Mouse (Mus musculus) spleen, adult 2 months (tissue): ENCODE data around the gene Ntsr2. TPM values are rescaled to one million over a fixed set of nuclear protein-coding genes. Genes with fewer than 3 reads are reported as not detected.

Experiments used
- DNase-seq, 2 experiments: peaks; one replicate each; pipeline versions ENCODE4 v3.0.0 to v3.0.0-alpha.2; 2012 to 2021; ENCODE audit warnings: low spot score in 2 of 2, low read depth in 1 of 2
- H3K27ac ChIP-seq: fragments of 200-500 bp; 2 replicates; pipeline ENCODE4 v1.5.1; 2012; ENCODE audit warnings: low read length, inconsistent platforms; ENCODE audit not compliant: insufficient read depth
- H3K27me3 ChIP-seq: fragments of 200-500 bp; 2 replicates; pipeline ENCODE4 v1.6.1; 2012; ENCODE audit warnings: mild to moderate bottlenecking, moderate library complexity, low read length, inconsistent platforms; ENCODE audit not compliant: control insufficient read depth, insufficient read depth
- H3K36me3 ChIP-seq: fragments of 200-500 bp; 2 replicates; pipeline ENCODE4 v1.6.1; 2012; ENCODE audit warnings: mild to moderate bottlenecking, low read length, inconsistent platforms; ENCODE audit not compliant: control insufficient read depth, insufficient read depth
- H3K4me1 ChIP-seq: fragments of 200-500 bp; 2 replicates; pipeline ENCODE4 v1.6.1; 2011; ENCODE audit warnings: inconsistent platforms; ENCODE audit not compliant: control insufficient read depth, insufficient read depth, insufficient read length
- H3K4me3 ChIP-seq: fragments of 200-500 bp; 2 replicates; pipeline ENCODE4 v1.5.1; 2011; ENCODE audit warnings: mild to moderate bottlenecking, inconsistent platforms; ENCODE audit not compliant: insufficient read depth, insufficient read length; ENCODE audit errors: extremely low read depth
- CTCF ChIP-seq: fragments of 200-500 bp; IDR thresholded peaks from 2 replicates; pipeline ENCODE4 v1.5.1; 2011; ENCODE audit warnings: mild to moderate bottlenecking, inconsistent platforms; ENCODE audit not compliant: insufficient read depth, insufficient read length, insufficient replicate concordance; ENCODE audit errors: extremely low read depth
- POLR2A ChIP-seq: fragments of 200-500 bp; IDR thresholded peaks from 2 replicates; pipeline ENCODE4 v1.6.1; 2011; ENCODE audit warnings: low read depth, low read length, inconsistent platforms
- WGBS: fragments of 180-500 bp; shearing (Covaris S2); methylation state at CpG from one replicate; pipeline ENCODE4 v1.1.7; 2018; 5-methylcytosine and 5-hydroxymethylcytosine counted together
- polyA plus RNA-seq: library from polyadenylated mRNA; depleted of rRNA; stranded (reverse); fragments of >200 nt; gene quantifications from 2 replicates; pipeline ENCODE4 v1.2.3, GENCODE M21; 2012; rRNA removed

The Ntsr2 gene
- polyA plus RNA-seq = 0.08 and 0.11 TPM in 2 replicates

DNA sequence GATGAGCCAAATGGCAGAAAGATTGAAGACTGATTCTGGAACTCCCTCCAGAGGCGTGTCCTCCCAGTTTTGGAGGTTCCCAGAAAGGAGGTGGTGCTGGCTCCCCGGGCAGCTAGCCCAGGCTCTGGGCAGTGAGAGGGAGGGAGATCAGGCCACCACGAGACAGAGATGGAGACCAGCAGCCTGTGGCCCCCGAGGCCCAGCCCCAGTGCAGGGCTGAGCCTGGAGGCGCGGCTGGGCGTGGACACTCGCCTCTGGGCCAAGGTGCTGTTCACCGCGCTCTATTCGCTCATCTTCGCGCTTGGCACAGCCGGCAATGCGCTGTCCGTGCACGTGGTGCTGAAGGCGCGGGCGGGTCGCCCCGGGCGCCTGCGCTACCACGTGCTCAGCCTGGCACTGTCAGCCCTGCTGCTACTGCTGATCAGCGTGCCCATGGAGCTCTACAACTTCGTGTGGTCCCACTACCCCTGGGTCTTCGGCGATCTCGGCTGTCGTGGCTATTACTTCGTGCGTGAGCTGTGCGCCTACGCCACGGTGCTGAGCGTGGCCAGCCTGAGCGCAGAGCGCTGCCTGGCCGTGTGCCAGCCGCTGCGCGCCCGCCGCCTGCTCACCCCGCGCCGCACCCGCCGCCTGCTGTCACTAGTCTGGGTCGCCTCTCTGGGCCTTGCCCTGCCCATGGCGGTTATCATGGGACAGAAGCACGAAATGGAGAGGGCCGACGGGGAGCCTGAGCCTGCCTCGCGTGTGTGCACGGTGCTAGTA, at the start of gene Ntsr2:
Gene Ntsr2 (plus strand): TSS at position 51 of the 762 bp plus-strand sequence.
- Histone ChIP-seq H3K4me3 (no peak within 1 kb of the TSS), H3K4me1 (no peaks in the 10 kb centered on the region), H3K27me3 (no peaks in the 10 kb centered on the region), H3K36me3 (no peaks in the 10 kb centered on the region), H3K27ac (no peak within 1 kb of the TSS)
- no peak for TF ChIP-seq CTCF
- no peak for TF ChIP-seq POLR2A
- peak in 1 of 2 experiments; percentile 13 for DNase-seq
- 13% methylated on average over 58 of the region's 58 CpGs for WGBS

GRCm38 (mm10) chr12:16605624-16606023, 47.6 kb upstream of the Ntsr2 start:
- TF ChIP-seq POLR2A = no peak
- no peak for TF ChIP-seq CTCF
- no peak overlapping the region for H3K27ac ChIP-seq
- H3K27me3 ChIP-seq = no peaks in the 10 kb centered on the region
- H3K4me1 ChIP-seq = no peaks in the 10 kb centered on the region
- H3K4me3 ChIP-seq = no peak overlapping the region
- H3K36me3 ChIP-seq = no peaks in the 10 kb centered on the region
- 72% methylated on average over 5 of the region's 5 CpGs for WGBS
- no peak for DNase-seq

GRCm38 (mm10) chr12:16610936-16611335, 42.2 kb upstream of the Ntsr2 start, which contains the start of gene Lpin1:
Gene Lpin1, minus strand, starts transcription at chr12:16610966.
- WGBS = 44% methylated on average over 2 of the region's 2 CpGs
- H3K4me3 ChIP-seq = no peak within 1 kb of the TSS
- TF ChIP-seq POLR2A (no peak), CTCF (no peak)
- H3K27me3 ChIP-seq = no peaks in the 10 kb centered on the region
- H3K27ac ChIP-seq = no peak within 1 kb of the TSS
- no peaks in the 10 kb centered on the region for H3K4me1 ChIP-seq
- no peaks in the 10 kb centered on the region for H3K36me3 ChIP-seq
- no peak for DNase-seq

DNA sequence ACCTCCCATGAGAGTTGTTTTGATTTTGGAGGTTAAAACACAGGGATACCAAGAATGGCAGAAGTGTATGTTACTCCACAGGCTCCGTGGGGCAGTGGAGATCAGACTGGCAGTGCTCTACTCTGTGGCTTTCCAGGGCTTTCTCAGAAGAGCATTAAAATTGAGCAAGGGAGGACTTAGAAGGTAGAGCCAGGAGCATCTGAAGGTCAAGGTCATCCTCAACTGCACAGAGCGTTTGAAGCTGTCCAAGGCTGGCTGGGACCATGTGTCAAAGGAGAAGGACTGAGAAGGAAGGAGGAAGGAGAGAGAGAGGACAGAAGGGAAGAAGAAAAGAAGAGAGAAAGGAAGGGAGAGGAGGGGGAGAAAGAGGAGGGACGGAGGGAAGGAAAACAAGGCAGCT, 38.6 kb upstream of the Ntsr2 start:
- H3K4me3 ChIP-seq = no peak overlapping the region
- H3K27ac ChIP-seq = no peak overlapping the region
- no peaks in the 10 kb centered on the region for H3K27me3 ChIP-seq
- DNase-seq = no peak
- H3K4me1 ChIP-seq = no peaks in the 10 kb centered on the region
- H3K36me3 ChIP-seq = no peaks in the 10 kb centered on the region
- TF ChIP-seq POLR2A = no peak
- 60% methylated on average over 3 of the region's 3 CpGs for WGBS

GRCm38 (mm10) chr12:16615738-16616137, 37.4 kb upstream of the Ntsr2 start:
- 91% methylated on average over 2 of the region's 2 CpGs for WGBS
- no peaks in the 10 kb centered on the region for H3K27me3 ChIP-seq

GRCm38 (mm10) chr12:16618512-16619274, 34.5 kb upstream of the Ntsr2 start:
- H3K4me3 ChIP-seq = no peak overlapping the region
- DNase-seq = no peak
- WGBS = 79% methylated on average over 12 of the region's 12 CpGs
- no peaks in the 10 kb centered on the region for H3K27me3 ChIP-seq
- TF ChIP-seq POLR2A (no peak), CTCF (no peak)
- no peaks in the 10 kb centered on the region for H3K36me3 ChIP-seq
- no peaks in the 10 kb centered on the region for H3K4me1 ChIP-seq
- no peak overlapping the region for H3K27ac ChIP-seq

More at GRCm38 (mm10) chr12:16615738-16616137, 37.4 kb upstream of the Ntsr2 start:
- Histone ChIP-seq H3K4me3 (no peak overlapping the region), H3K27ac (no peak overlapping the region), H3K36me3 (no peaks in the 10 kb centered on the region), H3K4me1 (no peaks in the 10 kb centered on the region)
- no peak for TF ChIP-seq POLR2A
- TF ChIP-seq CTCF = no peak
- DNase-seq = no peak
